Mouse (Mus musculus): ENCODE data around the gene 4930518I15Rik.

DNA sequence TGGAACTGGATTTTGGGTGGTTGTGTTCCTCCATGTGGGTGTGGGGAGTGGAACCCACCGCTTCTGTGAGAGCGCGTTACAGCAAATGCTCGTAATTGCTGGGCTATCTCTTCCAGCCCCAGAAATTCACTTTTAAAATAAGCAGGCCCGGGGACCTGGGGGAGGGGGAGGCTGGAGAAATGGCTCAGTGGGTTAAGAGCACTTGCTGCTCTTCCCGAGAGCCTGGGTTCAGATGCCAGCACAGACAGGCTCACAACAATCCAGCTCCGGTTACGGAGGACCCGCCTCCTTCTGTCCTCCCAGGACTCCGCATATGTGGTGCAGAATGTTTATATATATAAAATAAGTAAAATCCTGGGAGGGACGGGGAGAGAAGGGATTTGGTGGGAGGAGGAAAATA, 15.0 kb downstream of the 4930518I15Rik start:
- no peak for TF ChIP-seq CTCF (IDR thresholded peaks at IDR 0.05; ENCODE audit: low read depth)
- TF ChIP-seq EP300 (IDR thresholded peaks at IDR 0.05; ENCODE audit: low read depth), result no peak
